Mouse (Mus musculus) adrenal gland, postnatal 14 days (tissue): Measurements from ENCODE around the gene Zfp553. TPM values are rescaled to one million over a fixed set of nuclear protein-coding genes. Genes with fewer than 3 reads are reported as not detected.

Experiments used
- DNase-seq: peaks from one replicate; pipeline ENCODE4 v3.0.0; 2021; ENCODE audit warnings: mixed read lengths
- total RNA-seq: library from RNA; stranded (reverse); gene quantifications from 2 replicates; pipeline ENCODE4 v1.2.3, GENCODE M21; 2021

Gene Zfp553
- total RNA-seq, 1 experiment from 2014 or later: 10.0 TPM

DNA sequence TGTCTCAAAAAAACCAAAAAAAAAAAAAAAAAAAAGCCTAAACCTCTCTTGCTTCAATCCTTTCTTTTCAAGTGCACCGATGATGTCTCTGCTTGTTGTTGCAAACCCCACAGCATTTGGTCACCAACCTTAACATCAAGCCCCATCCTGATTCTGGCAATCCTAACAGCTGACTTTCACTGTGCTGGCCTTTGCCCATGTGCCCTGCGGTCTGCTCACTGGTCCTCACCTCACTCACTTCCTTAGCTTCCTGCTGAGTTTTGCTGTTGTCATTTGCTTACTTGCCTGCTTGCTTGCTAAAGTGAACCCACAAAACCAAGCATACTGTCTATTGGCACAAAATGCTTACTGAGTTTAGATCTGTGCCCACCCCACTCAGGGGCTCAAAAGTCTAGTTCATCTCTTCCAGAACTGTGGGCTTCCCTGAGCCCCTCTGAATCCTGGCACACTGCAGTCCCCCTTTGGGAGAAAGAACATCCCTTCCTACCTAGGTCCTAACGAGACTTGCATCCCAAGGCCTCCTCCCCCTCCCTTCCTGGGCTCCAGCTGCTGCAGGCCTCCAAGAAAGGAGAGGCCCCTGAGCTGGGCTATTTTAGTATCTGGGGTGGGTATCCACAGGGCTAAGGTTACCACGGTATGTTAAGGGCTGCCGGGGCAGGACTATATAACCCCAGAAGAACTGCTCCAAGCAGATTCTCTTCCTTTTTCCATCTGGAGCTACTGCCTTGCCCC lies 21.7 kb upstream of the Zfp553 start:
- DNase-seq: no peak

GRCm38 (mm10) chr7:127212432-127213250 lies 20.2 kb upstream of the Zfp553 start:
- no peak for DNase-seq

- DNase-seq: peak; percentile 72
Measured at GRCm38 (mm10) chr7:127213485-127213884, 19.4 kb upstream of the Zfp553 start.

GRCm38 (mm10) chr7:127213930-127214329 lies 18.9 kb upstream of the Zfp553 start:
- no peak for DNase-seq

GRCm38 (mm10) chr7:127214521-127214920 lies 18.3 kb upstream of the Zfp553 start:
- DNase-seq: no peak

- DNase-seq: peak; percentile 79
Measured at GRCm38 (mm10) chr7:127214981-127215871, 17.6 kb upstream of the Zfp553 start.

GRCm38 (mm10) chr7:127216307-127216706 lies 16.6 kb upstream of the Zfp553 start:
- no peak for DNase-seq

DNA sequence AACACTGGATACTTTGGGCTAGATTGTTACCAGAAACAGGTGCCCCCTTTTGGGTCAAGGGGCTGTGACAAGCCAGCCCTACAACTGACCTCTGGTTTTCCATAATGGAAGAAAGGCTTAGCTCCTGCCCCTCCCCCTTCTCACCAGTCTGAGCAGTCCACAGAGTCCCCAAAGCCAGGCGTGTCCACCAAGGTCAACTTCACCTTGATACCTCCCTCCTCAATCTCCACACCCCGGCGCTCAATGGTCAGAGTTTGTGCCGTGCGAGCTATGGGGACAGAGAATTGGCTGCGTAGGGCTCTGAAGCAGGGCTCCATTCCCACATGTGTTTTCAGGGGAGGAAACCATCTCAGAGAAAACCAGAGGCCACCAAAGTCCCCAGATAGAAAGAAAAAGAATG lies 15.4 kb upstream of the Zfp553 start:
- DNase-seq: no peak

- DNase-seq: no peak
Measured at GRCm38 (mm10) chr7:127217901-127218642, 14.8 kb upstream of the Zfp553 start.

DNA sequence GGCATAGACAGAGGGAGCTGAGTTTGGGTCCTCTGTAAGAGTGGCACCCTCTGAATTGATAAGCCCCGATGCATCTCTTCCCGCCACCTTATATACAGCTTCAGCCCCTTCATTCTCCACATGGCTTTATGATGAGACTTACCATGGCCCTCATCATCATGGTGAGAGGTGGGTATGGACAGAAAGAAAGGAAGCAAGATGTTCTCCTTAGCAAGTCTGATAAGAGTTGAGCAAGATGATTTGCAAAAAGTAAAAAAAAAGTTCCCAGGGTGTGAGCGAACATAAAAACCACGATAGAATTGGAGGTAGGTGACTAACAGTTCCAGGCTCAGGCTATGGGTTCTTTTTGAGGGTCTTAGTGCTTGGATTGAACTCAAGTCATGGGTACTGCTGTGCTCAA lies 14.2 kb upstream of the Zfp553 start:
- DNase-seq: no peak

- DNase-seq: no peak
Measured at GRCm38 (mm10) chr7:127220440-127220839, 12.4 kb upstream of the Zfp553 start.

DNA sequence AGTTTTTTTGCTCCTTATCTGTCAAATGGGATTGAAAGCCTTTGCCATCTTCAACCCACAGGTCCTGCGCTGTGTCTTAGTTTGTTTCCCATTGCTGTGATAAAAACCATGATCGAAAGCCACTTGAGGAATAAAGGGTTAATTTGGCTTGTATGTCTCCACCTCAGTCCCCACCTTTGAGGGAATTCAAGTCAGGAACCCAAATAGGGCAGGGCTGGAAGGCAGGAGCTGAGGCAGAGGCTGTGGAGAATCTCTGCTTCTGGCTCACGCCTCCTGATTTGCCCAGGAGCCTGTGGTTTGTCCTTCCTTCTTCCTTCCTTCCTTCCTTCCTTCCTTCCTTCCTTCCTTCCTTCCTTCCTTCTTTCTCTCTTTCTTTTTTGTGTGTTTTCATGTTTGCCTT lies 9.8 kb upstream of the Zfp553 start:
- no peak for DNase-seq

- no peak for DNase-seq
Measured at GRCm38 (mm10) chr7:127223515-127224478, 9.1 kb upstream of the Zfp553 start.

- DNase-seq: no peak
Measured at GRCm38 (mm10) chr7:127224616-127225015, 8.2 kb upstream of the Zfp553 start.

DNA sequence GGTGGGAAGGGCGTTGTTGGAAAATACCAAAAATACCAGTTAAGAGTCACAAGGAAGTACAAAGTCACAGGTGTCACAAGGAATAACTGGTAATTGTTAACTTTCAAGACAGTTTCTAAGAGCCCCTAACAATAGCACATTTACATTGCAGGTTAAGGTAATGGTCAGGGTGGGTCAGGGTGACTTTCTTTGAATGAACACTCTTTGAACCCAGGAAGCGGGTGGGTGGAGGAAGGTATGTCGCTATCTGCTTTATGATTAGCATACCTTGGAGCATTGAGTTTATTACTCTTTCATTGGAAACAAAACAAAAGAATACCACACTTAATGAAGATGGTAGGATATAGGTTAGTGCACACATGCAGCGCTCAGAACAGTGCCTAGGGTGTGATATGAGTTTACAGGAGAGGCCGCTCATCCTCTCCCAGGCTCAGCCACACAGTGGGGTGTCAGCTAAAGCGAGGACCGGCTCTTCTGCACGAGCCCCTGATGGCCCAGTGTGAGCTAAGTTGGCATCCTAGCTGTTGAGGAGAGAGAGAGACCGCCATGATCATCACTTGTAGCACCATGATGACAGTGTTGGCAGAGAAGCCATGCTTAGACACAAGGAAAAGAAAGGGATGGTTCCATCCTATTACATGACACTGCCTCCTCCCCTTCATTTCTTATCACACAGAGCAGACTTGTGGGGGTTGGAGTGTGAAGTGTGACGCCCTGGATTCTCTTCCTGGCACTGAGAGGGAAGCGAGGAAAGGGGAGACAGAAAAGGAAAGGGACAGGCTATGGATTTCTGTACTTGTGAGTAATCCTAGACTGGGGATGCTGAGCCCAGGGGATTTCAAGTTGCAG lies 7.5 kb upstream of the Zfp553 start:
- no peak for DNase-seq

DNA sequence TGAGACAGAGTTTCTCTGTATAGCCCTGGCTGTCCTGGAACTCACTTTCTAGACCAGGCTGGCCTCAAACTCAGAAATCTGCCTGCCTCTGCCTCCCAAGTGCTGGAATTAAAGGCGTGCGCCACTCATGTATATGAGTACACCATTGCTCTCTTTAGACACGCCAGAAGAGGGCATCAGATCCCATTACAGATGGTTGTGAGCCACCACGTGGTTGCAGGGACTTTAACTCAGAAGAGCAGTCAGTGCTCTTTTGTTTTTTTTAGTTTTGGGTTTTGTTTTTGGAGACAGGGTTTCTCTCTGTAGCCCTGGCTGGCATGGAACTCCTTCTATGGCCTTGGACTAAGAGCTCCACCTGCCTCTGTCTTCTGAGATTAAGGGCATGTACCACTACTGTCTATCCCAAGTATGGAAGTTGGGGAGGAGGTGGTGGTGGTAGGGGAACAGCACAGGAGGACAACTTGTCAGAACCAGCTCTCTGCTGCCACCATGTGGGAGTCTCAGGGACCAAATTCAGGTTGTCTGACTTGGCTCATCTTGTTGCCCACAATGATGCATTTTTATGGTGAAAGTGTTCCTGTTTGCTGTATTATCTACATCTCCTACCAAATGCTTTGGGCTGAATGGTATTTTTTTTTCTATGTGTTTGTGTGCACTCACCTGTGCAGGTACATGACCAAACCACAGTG lies 4.1 kb upstream of the Zfp553 start:
- peak; percentile 91 for DNase-seq

GRCm38 (mm10) chr7:127231376-127231775 lies 1.5 kb upstream of the Zfp553 start:
- DNase-seq: no peak

DNA sequence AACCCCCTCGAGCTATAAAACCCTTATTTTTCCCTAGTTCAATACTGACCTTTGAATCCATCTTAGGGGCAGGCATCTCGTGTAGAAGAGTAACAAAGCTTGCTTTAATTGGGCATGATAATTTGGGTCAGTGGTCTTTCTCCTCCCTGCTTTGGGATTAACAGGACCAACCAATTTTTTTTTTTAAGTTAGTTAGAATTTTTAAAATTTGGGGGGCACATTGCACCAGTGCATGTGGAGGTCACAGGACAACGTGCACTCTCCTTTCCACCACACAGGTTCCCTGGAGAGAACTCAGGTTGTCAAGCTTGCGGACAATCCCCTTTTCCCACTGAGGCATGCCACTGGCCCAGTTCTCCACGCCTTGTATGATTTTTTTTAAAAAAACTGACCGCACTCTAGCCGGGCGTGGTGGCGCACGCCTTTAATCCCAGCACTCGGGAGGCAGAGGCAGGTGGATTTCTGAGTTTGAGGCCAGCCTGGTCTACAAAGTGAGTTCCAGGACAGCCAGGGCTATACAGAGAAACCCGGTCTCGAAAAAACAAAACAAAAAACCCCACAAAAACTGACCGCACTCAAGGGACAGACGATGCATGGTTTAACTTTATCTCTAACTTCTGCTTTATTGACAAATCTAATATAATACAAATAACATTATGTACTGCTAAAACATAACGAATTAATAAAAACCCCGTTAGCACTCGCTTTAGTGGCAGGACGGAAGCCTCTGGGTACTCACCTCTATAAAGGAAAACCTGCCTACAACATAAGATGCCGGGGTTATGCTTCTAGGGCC lies 837 bp upstream of the Zfp553 start:
- DNase-seq: no peak
